8 mouse cellular contexts compared by ENCODE assay signal in genomic region chr9:74141864-74142263, GRCm38 (mm10). TPM values are rescaled to one million over a fixed set of nuclear protein-coding genes. Genes with fewer than 3 reads are reported as not detected.
DNase-seq lines count a peak whose midpoint lies in the region; ATAC-seq and TF ChIP-seq lines count a peak whose summit lies in the region.

No protein-coding gene starts in this region.

- 0 out of 2 replicates have a peak, but pooled peaks have one; percentile 49 for ATAC-seq in forebrain, embryonic 11.5 days (replicated peaks; ENCODE audit: low FRiP score)
- ATAC-seq in kidney, postnatal 0 days (replicated peaks; ENCODE audit: low FRiP score, low read depth), result no peak
- no peak for ATAC-seq in liver, embryonic 14.5 days (ENCODE audit: insufficient read depth)
- ATAC-seq in neural tube, embryonic 15.5 days (ENCODE audit: low FRiP score), result peak; percentile 59; the same call in 1 of the 2 replicates

- H3K36me3 ChIP-seq in spleen, adult 2 months (ENCODE audit: control insufficient read depth, insufficient read depth, low read length), result no peaks in the 10 kb centered on the region
- H3K36me3 ChIP-seq in forebrain, embryonic 11.5 days (ENCODE audit: control insufficient read depth, insufficient read depth, low read length), result no peaks in the 10 kb centered on the region
- no peaks in the 10 kb centered on the region for H3K36me3 ChIP-seq in kidney, postnatal 0 days (ENCODE audit: insufficient read depth, low read length)
- no peaks in the 10 kb centered on the region for H3K36me3 ChIP-seq in liver, embryonic 14.5 days (replicated peaks; ENCODE audit: control insufficient read depth, insufficient read depth, low read depth)
- H3K36me3 ChIP-seq in neural tube, embryonic 15.5 days, result no peaks in the 10 kb centered on the region

- peak; percentile 65; the same call in 1 of the 2 replicates for TF ChIP-seq CTCF in spleen, adult 2 months (IDR thresholded peaks at IDR 0.05; ENCODE audit: extremely low read depth, insufficient read depth, insufficient read length, insufficient replicate concordance)
- TF ChIP-seq CTCF in kidney, postnatal 0 days (IDR thresholded peaks at IDR 0.05; ENCODE audit: low read depth), result peak; percentile 90
- peak; percentile 82 for TF ChIP-seq CTCF in liver, embryonic 14.5 days (IDR thresholded peaks at IDR 0.05; ENCODE audit: low read depth)

- no peak overlapping the region for H3K9ac ChIP-seq in forebrain, embryonic 11.5 days (ENCODE audit: low read length)
- H3K9ac ChIP-seq in kidney, postnatal 0 days (ENCODE audit: low read depth, low read length), result no peak overlapping the region
- no peak overlapping the region for H3K9ac ChIP-seq in liver, embryonic 14.5 days (replicated peaks)
- H3K9ac ChIP-seq in neural tube, embryonic 15.5 days (replicated peaks), result no peak overlapping the region

- DNase-seq in spleen, adult 2 months (ENCODE audit: low read depth in 1 of 2, low spot score in 2 of 2), result peak; percentile 2 to 9
- no peak for DNase-seq in spleen, adult 12 weeks (ENCODE audit: low spot score)
- peak; percentile 57 for DNase-seq in brain, embryonic 18.5 days (ENCODE audit: low read depth, low spot score)
- peak; percentile 76 for DNase-seq in forebrain, embryonic 11.5 days (ENCODE audit: low spot score)
- peak; percentile 81 for DNase-seq in kidney, postnatal 0 days (ENCODE audit: low spot score)
- peak; percentile 4 to 26 (median 14) for DNase-seq in liver, embryonic 14.5 days (ENCODE audit: low read depth in 3 of 3, low spot score in 3 of 3)
- peak; percentile 32 to 55 for DNase-seq in urinary bladder, postnatal 36 days (ENCODE audit: low spot score in 2 of 2)

- no peak overlapping the region for H3K4me3 ChIP-seq in spleen, adult 2 months (ENCODE audit: extremely low read depth, insufficient read depth, insufficient read length)
- H3K4me3 ChIP-seq in forebrain, embryonic 11.5 days (ENCODE audit: low read depth, low read length), result no peak overlapping the region
- H3K4me3 ChIP-seq in kidney, postnatal 0 days (replicated peaks; ENCODE audit: low read depth, low read length), result no peak overlapping the region
- no peak overlapping the region for H3K4me3 ChIP-seq in liver, embryonic 14.5 days (ENCODE audit: insufficient read depth in 1 of 2, low read depth in 2 of 2, low read length in 2 of 2)
- H3K4me3 ChIP-seq in neural tube, embryonic 15.5 days (replicated peaks), result no peak overlapping the region

- no peak for TF ChIP-seq EP300 in liver, embryonic 14.5 days (IDR thresholded peaks at IDR 0.05; ENCODE audit: low read depth)

- 7% methylated on average over 3 of the region's 3 CpGs for WGBS in spleen, adult 2 months
- 9% methylated on average over 3 of the region's 3 CpGs for WGBS in forebrain, embryonic 11.5 days
- WGBS in kidney, postnatal 0 days, result 4% methylated on average over 3 of the region's 3 CpGs
- 4% methylated on average over 3 of the region's 3 CpGs for WGBS in liver, embryonic 14.5 days (ENCODE audit: insufficient replicate concordance)
- WGBS in neural tube, embryonic 15.5 days, result 8% methylated on average over 3 of the region's 3 CpGs

- no peak for TF ChIP-seq POLR2A in spleen, adult 2 months (IDR thresholded peaks at IDR 0.05; ENCODE audit: low read depth, low read length)

- no peaks in the 10 kb centered on the region for H3K27me3 ChIP-seq in spleen, adult 2 months (ENCODE audit: control insufficient read depth, insufficient read depth, low read length)
- H3K27me3 ChIP-seq in forebrain, embryonic 11.5 days (ENCODE audit: control insufficient read depth, insufficient read depth, low read length), result no peaks in the 10 kb centered on the region; the same call in 1 of the 2 replicates
- no peaks in the 10 kb centered on the region for H3K27me3 ChIP-seq in kidney, postnatal 0 days (ENCODE audit: insufficient read depth, low read length)
- no peaks in the 10 kb centered on the region for H3K27me3 ChIP-seq in liver, embryonic 14.5 days (ENCODE audit: control insufficient read depth, insufficient read depth, low read length)
- peaks cover 17% of the 10 kb centered on the region for H3K27me3 ChIP-seq in neural tube, embryonic 15.5 days (replicated peaks)

- H3K4me1 ChIP-seq in spleen, adult 2 months (ENCODE audit: control insufficient read depth, insufficient read depth, insufficient read length), result no peaks in the 10 kb centered on the region
- no peaks in the 10 kb centered on the region for H3K4me1 ChIP-seq in forebrain, embryonic 11.5 days (replicated peaks; ENCODE audit: control insufficient read depth, insufficient read depth, low read length)
- H3K4me1 ChIP-seq in kidney, postnatal 0 days (replicated peaks; ENCODE audit: insufficient read depth, low read length), result no peaks in the 10 kb centered on the region
- H3K4me1 ChIP-seq in liver, embryonic 14.5 days (replicated peaks; ENCODE audit: control insufficient read depth in 2 of 2, insufficient read depth in 2 of 2, low read length in 1 of 2), result no peaks in the 10 kb centered on the region
- H3K4me1 ChIP-seq in neural tube, embryonic 15.5 days, result no peaks in the 10 kb centered on the region

- no peak overlapping the region for H3K27ac ChIP-seq in spleen, adult 2 months (ENCODE audit: insufficient read depth, low read length)
- H3K27ac ChIP-seq in forebrain, embryonic 11.5 days (ENCODE audit: low read depth, low read length), result no peak overlapping the region
- no peak overlapping the region for H3K27ac ChIP-seq in kidney, postnatal 0 days
- H3K27ac ChIP-seq in liver, embryonic 14.5 days, result no peak overlapping the region
- H3K27ac ChIP-seq in neural tube, embryonic 15.5 days (replicated peaks), result no peak overlapping the region

- H3K9me3 ChIP-seq in forebrain, embryonic 11.5 days (ENCODE audit: control insufficient read depth, low read length), result no peaks in the 10 kb centered on the region
- H3K9me3 ChIP-seq in kidney, postnatal 0 days (replicated peaks; ENCODE audit: low read length), result no peaks in the 10 kb centered on the region
- no peaks in the 10 kb centered on the region for H3K9me3 ChIP-seq in liver, embryonic 14.5 days (ENCODE audit: control insufficient read depth, low read length)
- no peaks in the 10 kb centered on the region for H3K9me3 ChIP-seq in neural tube, embryonic 15.5 days (replicated peaks)

- H3K4me2 ChIP-seq in forebrain, embryonic 11.5 days (ENCODE audit: low read depth, low read length, severe bottlenecking), result no peak overlapping the region
- H3K4me2 ChIP-seq in kidney, postnatal 0 days (ENCODE audit: low read length), result no peak overlapping the region
- no peak overlapping the region for H3K4me2 ChIP-seq in liver, embryonic 14.5 days (ENCODE audit: low read depth)
- H3K4me2 ChIP-seq in neural tube, embryonic 15.5 days, result no peak overlapping the region

RNA-seq across cellular contexts. Expression of gene Wdr72, which starts 31.7 kb away (rescaled TPM):
- polyA plus RNA-seq in spleen, adult 2 months (2012; rRNA removed), result not detected in 2 replicates
- 0.13 and 0.23 TPM in 2 replicates for polyA plus RNA-seq in forebrain, embryonic 11.5 days (2014; fragmentation: Nextera tagmentation; extraction: Ambion mirVana)
- 3.6 and 4.1 TPM in 2 replicates for polyA plus RNA-seq in kidney, postnatal 0 days (2015; fragmentation: Nextera tagmentation; extraction: Ambion mirVana)
- 0.01 TPM in 1 of 2 replicates, not detected in the other for polyA plus RNA-seq in liver, embryonic 14.5 days (2012; rRNA removed)
- 0.03 TPM in 1 of 2 replicates, not detected in the other for polyA plus RNA-seq in liver, embryonic 14.5 days (2014; fragmentation: Nextera tagmentation; extraction: Ambion mirVana)
- 0.22 and 0.36 TPM in 2 replicates for polyA plus RNA-seq in neural tube, embryonic 15.5 days (2015; fragmentation: Nextera tagmentation; extraction: Ambion mirVana)

Comparison
In these comparisons a context has a peak if more than half of its experiments do, and no peak if none do; other contexts are left out.
1. ATAC-seq: peak in forebrain, embryonic 11.5 days (single experiment) and neural tube, embryonic 15.5 days (single experiment); none in kidney, postnatal 0 days (single experiment) and liver, embryonic 14.5 days (single experiment).
2. Peak in every context shown above with its lines, with median percentiles within 50 percentile points of each other: CTCF ChIP-seq.